In genomic region chr14:22364771-22365355, GRCm38 (mm10) we compare ENCODE assay signal across 22 mouse cellular contexts.
DNase-seq lines count a peak whose midpoint lies in the region; ATAC-seq lines count a peak whose summit lies in the region.
"Had no signal": no experiment of that assay in that cellular context is flagged by ENCODE, and none has a peak within 500 bp of the region (broad histone marks: within the 10 kb centered on the region; RNA-seq: fewer than 3 reads in every experiment).

No protein-coding gene starts in this region.

- peak; percentile 38 for ATAC-seq in forebrain, embryonic 16.5 days
- ATAC-seq in forebrain, embryonic 12.5 days (ENCODE audit: low FRiP score) = no peak
- no peak for ATAC-seq in limb, embryonic 15.5 days (ENCODE audit: insufficient number of reproducible peaks, low FRiP score, low TSS enrichment, low read depth)
- no peak for ATAC-seq in neural tube, embryonic 15.5 days (ENCODE audit: low FRiP score)
- ATAC-seq: CD4-positive, CD25-positive, alpha-beta regulatory T cell, adult 4 months; forebrain, embryonic 13.5 days; liver, postnatal 0 days had no signal

- H3K27me3 ChIP-seq in forebrain, embryonic 16.5 days (replicated peaks; ENCODE audit: control insufficient read depth, insufficient read depth, low read length) = no peaks in the 10 kb centered on the region; the same call in 1 of the 2 replicates
- peaks cover 59% of the 10 kb centered on the region for H3K27me3 ChIP-seq in forebrain, embryonic 12.5 days
- H3K27me3 ChIP-seq in limb, embryonic 15.5 days = no peaks in the 10 kb centered on the region
- H3K27me3 ChIP-seq in limb, embryonic 10.5 days (ENCODE audit: low read depth, poor library complexity, severe bottlenecking) = 0 out of 2 replicates have a peak, but pooled peaks cover 9% of the 10 kb centered on the region
- no peaks in the 10 kb centered on the region for H3K27me3 ChIP-seq in neural tube, embryonic 15.5 days (replicated peaks)
- H3K27me3 ChIP-seq: hindbrain, embryonic 15.5 days had no signal

- H3K4me1 ChIP-seq in forebrain, embryonic 16.5 days (replicated peaks; ENCODE audit: control insufficient read depth, insufficient read depth, low read length) = no peaks in the 10 kb centered on the region; the same call in 1 of the 2 replicates
- H3K4me1 ChIP-seq in forebrain, embryonic 12.5 days = no peaks in the 10 kb centered on the region; the same call in 1 of the 2 replicates
- peaks cover 9% of the 10 kb centered on the region for H3K4me1 ChIP-seq in limb, embryonic 15.5 days
- H3K4me1 ChIP-seq in limb, embryonic 10.5 days = peaks cover 14% of the 10 kb centered on the region
- H3K4me1 ChIP-seq in neural tube, embryonic 15.5 days = peaks cover 3% of the 10 kb centered on the region; the same call in 1 of the 2 replicates
- H3K4me1 ChIP-seq: heart, embryonic 10.5 days; hindbrain, embryonic 15.5 days had no signal

- H3K4me2 ChIP-seq in forebrain, embryonic 16.5 days (ENCODE audit: low read length) = no peak overlapping the region
- H3K4me2 ChIP-seq in forebrain, embryonic 12.5 days = no peak overlapping the region
- no peak overlapping the region for H3K4me2 ChIP-seq in limb, embryonic 15.5 days
- no peak overlapping the region for H3K4me2 ChIP-seq in neural tube, embryonic 15.5 days
- H3K4me2 ChIP-seq: forebrain, embryonic 13.5 days; hindbrain, embryonic 15.5 days; liver, embryonic 11.5 days; midbrain, embryonic 11.5 days had no signal

- no peaks in the 10 kb centered on the region for H3K36me3 ChIP-seq in forebrain, embryonic 16.5 days (ENCODE audit: control insufficient read depth, insufficient read depth)
- H3K36me3 ChIP-seq in forebrain, embryonic 12.5 days (replicated peaks) = no peaks in the 10 kb centered on the region
- no peaks in the 10 kb centered on the region for H3K36me3 ChIP-seq in limb, embryonic 15.5 days
- no peaks in the 10 kb centered on the region for H3K36me3 ChIP-seq in limb, embryonic 10.5 days
- H3K36me3 ChIP-seq in neural tube, embryonic 15.5 days = no peaks in the 10 kb centered on the region
- H3K36me3 ChIP-seq: heart, embryonic 10.5 days; hindbrain, embryonic 15.5 days had no signal

- no peak for DNase-seq in limb, embryonic 10.5 days (ENCODE audit: low spot score)
- DNase-seq in right cerebral cortex, postnatal 25 days = peak; percentile 11
- no peak for DNase-seq in right cerebral cortex, adult 18-20 months
- DNase-seq: adrenal gland, postnatal 36 days; cerebellum, adult 11-12 months; cerebellum, postnatal 36 days; embryo, embryonic 11 days; kidney, adult 2 months; kidney, postnatal 10 days; liver, postnatal 0 days; spleen, adult 18-20 months; thymus, postnatal 14 days had no signal

- no peak overlapping the region for H3K27ac ChIP-seq in forebrain, embryonic 16.5 days (ENCODE audit: low read length)
- no peak overlapping the region for H3K27ac ChIP-seq in forebrain, embryonic 12.5 days
- H3K27ac ChIP-seq in limb, embryonic 15.5 days = peak overlapping the region; percentile 22; the same call in 1 of the 2 replicates
- H3K27ac ChIP-seq in limb, embryonic 10.5 days = no peak overlapping the region
- H3K27ac ChIP-seq in neural tube, embryonic 15.5 days (replicated peaks) = no peak overlapping the region
- H3K27ac ChIP-seq: forebrain, embryonic 13.5 days; heart, embryonic 10.5 days; hindbrain, embryonic 15.5 days had no signal

- H3K4me3 ChIP-seq in forebrain, embryonic 16.5 days (replicated peaks; ENCODE audit: low read length) = no peak overlapping the region
- H3K4me3 ChIP-seq in forebrain, embryonic 12.5 days (replicated peaks) = no peak overlapping the region
- H3K4me3 ChIP-seq in limb, embryonic 15.5 days = no peak overlapping the region
- H3K4me3 ChIP-seq in limb, embryonic 10.5 days = no peak overlapping the region
- H3K4me3 ChIP-seq in neural tube, embryonic 15.5 days (replicated peaks) = no peak overlapping the region
- H3K4me3 ChIP-seq: forebrain, embryonic 13.5 days; heart, embryonic 10.5 days; hindbrain, embryonic 15.5 days had no signal

- peaks cover 2% of the 10 kb centered on the region; the same call in 1 of the 2 replicates for H3K9me3 ChIP-seq in forebrain, embryonic 16.5 days (ENCODE audit: control insufficient read depth, low read length)
- no peaks in the 10 kb centered on the region for H3K9me3 ChIP-seq in forebrain, embryonic 12.5 days
- H3K9me3 ChIP-seq in limb, embryonic 15.5 days = no peaks in the 10 kb centered on the region
- no peaks in the 10 kb centered on the region for H3K9me3 ChIP-seq in limb, embryonic 10.5 days (replicated peaks)
- no peaks in the 10 kb centered on the region for H3K9me3 ChIP-seq in neural tube, embryonic 15.5 days (replicated peaks)
- H3K9me3 ChIP-seq: forebrain, embryonic 13.5 days; heart, embryonic 10.5 days; hindbrain, embryonic 15.5 days had no signal

- H3K9ac ChIP-seq in forebrain, embryonic 16.5 days (replicated peaks; ENCODE audit: low read depth, low read length) = no peak overlapping the region
- no peak overlapping the region for H3K9ac ChIP-seq in forebrain, embryonic 12.5 days
- no peak overlapping the region for H3K9ac ChIP-seq in limb, embryonic 15.5 days
- H3K9ac ChIP-seq in neural tube, embryonic 15.5 days (replicated peaks) = no peak overlapping the region
- H3K9ac ChIP-seq: forebrain, embryonic 13.5 days; hindbrain, embryonic 15.5 days; liver, postnatal 0 days had no signal

- WGBS in forebrain, embryonic 16.5 days = 32% methylated on average over 6 of the region's 6 CpGs
- 69% methylated on average over 6 of the region's 6 CpGs for WGBS in forebrain, embryonic 12.5 days
- WGBS in limb, embryonic 15.5 days = 56% methylated on average over 6 of the region's 6 CpGs
- 73% methylated on average over 6 of the region's 6 CpGs for WGBS in limb, embryonic 10.5 days
- WGBS in neural tube, embryonic 15.5 days = 61% methylated on average over 6 of the region's 6 CpGs
